Mouse (Mus musculus) CH12.LX (cell line): ENCODE results near the gene 0610010F05Rik. TPM values are rescaled to one million over a fixed set of nuclear protein-coding genes. Genes with fewer than 3 reads are reported as not detected.
A peak's percentile ranks its signal among the peaks of the same experiment; 100 is the strongest.

Experiments used
- DNase-seq: peaks from one replicate; pipeline ENCODE4 v3.0.0-alpha.2; 2013; ENCODE audit errors: extremely low read depth
- H3K27ac ChIP-seq: 2 replicates; pipeline ENCODE4 v1.5.1; 2012; ENCODE audit warnings: low read depth, mild to moderate bottlenecking, control low read depth, moderate library complexity; ENCODE audit not compliant: insufficient read depth
- H3K27me3 ChIP-seq: replicated peaks from 2 replicates; pipeline ENCODE3; 2012; ENCODE audit warnings: inconsistent platforms
- H3K36me3 ChIP-seq, 2 experiments: replicated peaks in 1 of 2; 2 replicates each; pipeline versions ENCODE3 to v1.6.1; 2012; ENCODE audit warnings: inconsistent platforms in 1 of 2, low read length in 1 of 2, mild to moderate bottlenecking in 1 of 2, mixed read lengths in 1 of 2, moderate library complexity in 1 of 2; ENCODE audit not compliant: control insufficient read depth in 1 of 2, insufficient read depth in 1 of 2
- H3K4me1 ChIP-seq, 2 experiments: 2 replicates each; pipeline ENCODE4 v1.6.1; 2012; ENCODE audit warnings: inconsistent platforms in 1 of 2, moderate library complexity in 1 of 2; ENCODE audit not compliant: insufficient read depth in 2 of 2, control insufficient read depth in 1 of 2
- H3K4me2 ChIP-seq: 2 replicates; pipeline ENCODE4 v1.6.1; 2012; ENCODE audit warnings: low read depth, mild to moderate bottlenecking, control low read depth; ENCODE audit not compliant: poor library complexity, insufficient read depth, severe bottlenecking
- H3K4me3 ChIP-seq, 3 experiments: fragments of 150-350 bp in 1 of 3; sonication (generic) in 1 of 3; replicated peaks in 1 of 3; 2 replicates each; pipeline versions ENCODE3 to v1.5.1; 2011 to 2012; ENCODE audit warnings: low read depth in 2 of 3, low read length in 2 of 3, mild to moderate bottlenecking in 2 of 3, moderate library complexity in 2 of 3, control low read depth in 1 of 3, improper control_type of control experiment in 1 of 3, inconsistent platforms in 1 of 3, mixed read lengths in 1 of 3; ENCODE audit not compliant: poor library complexity in 1 of 3
- H3K79me2 ChIP-seq: replicated peaks from 2 replicates; pipeline ENCODE4 v1.6.1; 2012; ENCODE audit warnings: mild to moderate bottlenecking, moderate library complexity; ENCODE audit not compliant: control insufficient read depth, poor library complexity, insufficient read depth, severe bottlenecking; ENCODE audit errors: extremely low read depth
- H3K9ac ChIP-seq: 2 replicates; pipeline ENCODE4 v1.6.1; 2012; ENCODE audit warnings: low read depth, mild to moderate bottlenecking, control low read depth, moderate library complexity; ENCODE audit not compliant: insufficient read depth
- H3K9me3 ChIP-seq: replicated peaks from 2 replicates; pipeline ENCODE3; 2012; ENCODE audit warnings: low read length, inconsistent platforms, mixed read lengths
- BHLHE40 ChIP-seq: IDR thresholded peaks from 2 replicates; pipeline ENCODE4 v1.6.1; 2011; ENCODE audit warnings: mild to moderate bottlenecking, low read depth, low read length, improper control_type of control experiment
- CHD1 ChIP-seq: IDR thresholded peaks from 2 replicates; pipeline ENCODE4 v1.6.1; 2012; ENCODE audit warnings: low read depth, low read length, improper control_type of control experiment, inconsistent platforms
- CHD2 ChIP-seq: IDR thresholded peaks from 2 replicates; pipeline ENCODE4 v1.6.1; 2011; ENCODE audit warnings: low read length, improper control_type of control experiment
- CTCF ChIP-seq, 2 experiments: IDR thresholded peaks in 1 of 2; conservative IDR thresholded peaks in 1 of 2; 2 replicates each; pipeline ENCODE4 v1.5.1; 2011 to 2012; ENCODE audit warnings: low read depth in 2 of 2, low read length in 2 of 2, improper control_type of control experiment in 1 of 2, inconsistent platforms in 1 of 2, mild to moderate bottlenecking in 1 of 2, moderate library complexity in 1 of 2
- E2F4 ChIP-seq: IDR thresholded peaks from 2 replicates; pipeline ENCODE4 v1.6.1; 2011; ENCODE audit warnings: low read depth, low read length, improper control_type of control experiment; ENCODE audit not compliant: insufficient replicate concordance
- GABPA ChIP-seq: IDR thresholded peaks from 2 replicates; pipeline ENCODE4 v1.6.1; 2012; ENCODE audit warnings: low read depth, low read length, improper control_type of control experiment, inconsistent platforms; ENCODE audit not compliant: insufficient replicate concordance
- IRF4 ChIP-seq: IDR thresholded peaks from 2 replicates; pipeline ENCODE4 v1.6.1; 2014; ENCODE audit warnings: low read depth, mild to moderate bottlenecking, inconsistent platforms, low read length, improper control_type of control experiment
- MAX ChIP-seq: IDR thresholded peaks from 2 replicates; pipeline ENCODE4 v1.6.1; 2011; ENCODE audit warnings: low read length, improper control_type of control experiment
- MAZ ChIP-seq: IDR thresholded peaks from 2 replicates; pipeline ENCODE4 v1.6.1; 2012; ENCODE audit warnings: low read depth, mild to moderate bottlenecking, inconsistent platforms, low read length, improper control_type of control experiment, moderate library complexity
- MXI1 ChIP-seq: IDR thresholded peaks from 2 replicates; pipeline ENCODE4 v1.6.1; 2011; ENCODE audit warnings: mild to moderate bottlenecking, low read depth, low read length, improper control_type of control experiment
- MYC ChIP-seq: IDR thresholded peaks from 2 replicates; pipeline ENCODE4 v1.6.1; 2011; ENCODE audit warnings: low read depth, mild to moderate bottlenecking, improper control_type of control experiment, low read length
- NELFE ChIP-seq: IDR thresholded peaks from 2 replicates; pipeline ENCODE4 v1.6.1; 2011; ENCODE audit warnings: low read depth, low read length, improper control_type of control experiment
- POLR2A ChIP-seq: IDR thresholded peaks from 2 replicates; pipeline ENCODE4 v1.6.1; 2011; ENCODE audit warnings: low read depth, mild to moderate bottlenecking, improper control_type of control experiment, low read length
- POLR2AphosphoS2 ChIP-seq: IDR thresholded peaks from 2 replicates; pipeline ENCODE4 v1.6.1; 2011; ENCODE audit warnings: low read depth, low read length, improper control_type of control experiment
- RCOR1 ChIP-seq: conservative IDR thresholded peaks from 2 replicates; pipeline ENCODE4 v1.6.1; 2012; ENCODE audit warnings: low read depth, mild to moderate bottlenecking, inconsistent platforms, low read length, improper control_type of control experiment
- SIN3A ChIP-seq: IDR thresholded peaks from 2 replicates; pipeline ENCODE4 v1.6.1; 2012; ENCODE audit warnings: low read length, improper control_type of control experiment, inconsistent platforms
- TBP ChIP-seq: conservative IDR thresholded peaks from 2 replicates; pipeline ENCODE4 v1.6.1; 2011; ENCODE audit warnings: low read depth, low read length, improper control_type of control experiment
- TCF12 ChIP-seq: IDR thresholded peaks from 2 replicates; pipeline ENCODE4 v1.6.1; 2014; ENCODE audit warnings: low read depth, mild to moderate bottlenecking, inconsistent platforms, low read length, improper control_type of control experiment
- USF1 ChIP-seq: IDR thresholded peaks from 2 replicates; pipeline ENCODE4 v1.6.1; 2014; ENCODE audit warnings: low read depth, mild to moderate bottlenecking, inconsistent platforms, low read length, improper control_type of control experiment
- ZNF384 ChIP-seq: IDR thresholded peaks from 2 replicates; pipeline ENCODE4 v1.6.1; 2012; ENCODE audit warnings: low read depth, low read length, improper control_type of control experiment, inconsistent platforms
- dilution Hi-C: fragments of 300-500 bp; cut with MboI; formaldehyde crosslinking; loops from 2 replicates; pipeline ENCODE4 v1.14.3; 2020; ENCODE audit warnings: low sequenced_read_pairs; ENCODE audit not compliant: extremely low pct_unique_long_range_greater_than_20kb, extremely low pct_ligation_motif_present
- in situ Hi-C: fragments of 300-500 bp; cut with MboI; formaldehyde crosslinking; loops from 3 replicates; pipeline ENCODE4 v1.14.3; 2019; ENCODE audit warnings: low sequenced_read_pairs, low pct_ligation_motif_present, low pct_unique_long_range_greater_than_20kb, mixed read lengths
- polyA plus RNA-seq: library from polyadenylated mRNA; unstranded; fragments of >175 nt; gene quantifications from 2 replicates; pipeline ENCODE4 v1.2.1, GENCODE M21; 2012; ENCODE audit warnings: low read depth; ENCODE audit not compliant: insufficient read length
- total RNA-seq, 2 experiments: library from RNA; depleted of rRNA; stranded (reverse); fragments of 300-350 nt in 1 of 2; fragments of >200 nt in 1 of 2; gene quantifications; 2 replicates each; pipeline ENCODE4 v1.2.3; 2012 to 2014

Gene 0610010F05Rik
- total and polyA plus RNA-seq, 3 experiments = 11.6 to 18.7 (median 16.4) TPM

GRCm38 (mm10) chr11:23676100-23676499 lies 42.7 kb upstream of the 0610010F05Rik start:
- dilution Hi-C loops = no loop called here
- H3K36me3 ChIP-seq = peaks cover 74 to 95% of the 10 kb centered on the region in 2 experiments

DNA sequence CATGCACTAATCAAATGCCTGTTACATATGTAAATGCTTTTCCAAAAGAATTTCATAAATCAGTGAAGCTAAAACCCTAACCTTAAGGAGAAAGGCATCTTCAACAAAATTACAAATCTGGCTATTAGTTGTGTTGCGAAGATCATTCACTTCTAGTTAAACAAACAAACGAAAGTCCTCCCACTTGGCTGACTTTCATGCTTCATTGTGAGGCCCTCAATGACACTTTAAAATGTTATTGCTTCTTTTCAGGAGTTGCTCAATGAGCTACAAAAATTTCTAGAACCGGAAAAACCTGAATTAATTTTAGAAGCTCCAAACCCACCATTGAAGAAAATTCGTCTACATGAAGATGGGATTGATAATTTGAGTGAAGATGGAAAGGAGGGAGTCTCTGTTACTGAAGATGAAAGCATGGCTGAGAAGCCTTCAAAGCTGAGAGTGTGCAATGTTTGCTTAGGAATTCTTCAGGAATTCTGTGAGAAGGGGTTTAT lies 38.9 kb upstream of the 0610010F05Rik start:
- no peak for TF ChIP-seq RCOR1
- no peak for TF ChIP-seq CHD2
- TF ChIP-seq NELFE = no peak
- TF ChIP-seq TCF12 = no peak
- no peak for TF ChIP-seq POLR2AphosphoS2
- in situ Hi-C loops (no loop called here), dilution Hi-C loops (no loop called here)
- H3K79me2 ChIP-seq = peaks cover 16% of the 10 kb centered on the region
- peaks cover 59 to 88% of the 10 kb centered on the region in 2 experiments for H3K36me3 ChIP-seq
- no peak overlapping the region for H3K27ac ChIP-seq
- H3K4me2 ChIP-seq = no peak overlapping the region
- no peak overlapping the region for H3K4me3 ChIP-seq
- no peaks in the 10 kb centered on the region for H3K9me3 ChIP-seq
- no peaks in the 10 kb centered on the region for H3K27me3 ChIP-seq
- H3K4me1 ChIP-seq = peaks cover 4 to 12% of the 10 kb centered on the region in 2 experiments; a peak in 3 of 4 replicates
- DNase-seq = no peak
- H3K9ac ChIP-seq = no peak overlapping the region

More at GRCm38 (mm10) chr11:23676100-23676499, 42.7 kb upstream of the 0610010F05Rik start:
- in situ Hi-C loops = loop anchor here (25.0 kb wide), 1 partner anchor 186 kb away; no protein-coding TSS in a partner anchor
- Histone ChIP-seq H3K27me3 (no peaks in the 10 kb centered on the region), H3K9ac (no peak overlapping the region), H3K27ac (0 out of 2 replicates have a peak overlapping the region, but pooled peaks have one; percentile 17), H3K79me2 (peaks cover 8% of the 10 kb centered on the region), H3K4me3 (no peak overlapping the region), H3K4me2 (no peak overlapping the region), H3K4me1 (peaks cover 0 to under 1% of the 10 kb centered on the region in 2 experiments; a peak in 1 of 4 replicates), H3K9me3 (no peaks in the 10 kb centered on the region)
- TF ChIP-seq USF1 (no peak), BHLHE40 (no peak), MAZ (no peak), MYC (no peak)
- no peak for DNase-seq

- TF ChIP-seq MAX (peak; percentile 94), MXI1 (peak; percentile 97), ZNF384 (no peak), RCOR1 (no peak), MYC (peak; percentile 98), CTCF (conservative IDR thresholded peaks at IDR 0.05 in 1 of 2, IDR thresholded peaks at IDR 0.05 in 1 of 2; ENCODE audit: low read depth in 2 of 2, low read length in 2 of 2) (no peak), IRF4 (no peak), TBP (0 out of 2 replicates have a peak, but pooled peaks have one; percentile 10), SIN3A (peak; percentile 87), BHLHE40 (peak; percentile 89), E2F4 (no peak), POLR2A (0 out of 2 replicates have a peak, but pooled peaks have one; percentile 13), CHD1 (no peak), GABPA (no peak)
- Histone ChIP-seq H3K9me3 (no peaks in the 10 kb centered on the region), H3K4me3 (peak overlapping the region; percentile 35 to 88 (median 78)), H3K9ac (peak overlapping the region; percentile 60), H3K36me3 (peaks cover 18 to 41% of the 10 kb centered on the region in 2 experiments), H3K4me2 (peak overlapping the region; percentile 100), H3K27me3 (no peaks in the 10 kb centered on the region), H3K27ac (no peak overlapping the region), H3K4me1 (peaks cover 4 to 29% of the 10 kb centered on the region in 2 experiments; a peak in 3 of 4 replicates), H3K79me2 (peaks cover 41% of the 10 kb centered on the region)
- DNase-seq = peak; percentile 43
- in situ Hi-C loops (no loop called here), dilution Hi-C loops (no loop called here)
Observed at GRCm38 (mm10) chr11:23667128-23667527, 33.7 kb upstream of the 0610010F05Rik start.
